Mouse (Mus musculus) limb, embryonic 11.5 days (tissue): ENCODE results near the gene Dbil5. TPM values are rescaled to one million over a fixed set of nuclear protein-coding genes. Genes with fewer than 3 reads are reported as not detected.

ENCODE experiments used
- ATAC-seq: fragments of 200-750 bp; cut with Nextera tagmentation; 2 replicates; pipeline ENCODE4 v1.8.0; 2017; ENCODE audit warnings: low read depth; ENCODE audit not compliant: insufficient number of reproducible peaks, low FRiP score, low TSS enrichment
- DNase-seq: peaks from one replicate; pipeline ENCODE4 v3.0.0-alpha.2; 2015; ENCODE audit warnings: low spot score
- H3K27ac ChIP-seq: fragments of 300-500 bp; sonication (generic); replicated peaks from 2 replicates; pipeline ENCODE4 v1.5.1; 2014; ENCODE audit warnings: low read depth, mild to moderate bottlenecking, low read length
- H3K27me3 ChIP-seq: fragments of 300-500 bp; sonication (generic); 2 replicates; pipeline ENCODE4 v1.6.1; 2014; ENCODE audit warnings: mild to moderate bottlenecking, low read length, mixed read lengths; ENCODE audit not compliant: control insufficient read depth, insufficient read depth
- H3K36me3 ChIP-seq: fragments of 300-500 bp; sonication (generic); 2 replicates; pipeline ENCODE4 v1.6.1; 2014; ENCODE audit warnings: mild to moderate bottlenecking, low read length, moderate library complexity, mixed read lengths; ENCODE audit not compliant: control insufficient read depth, insufficient read depth
- H3K4me1 ChIP-seq: fragments of 300-500 bp; sonication (generic); 2 replicates; pipeline ENCODE4 v1.6.1; 2014; ENCODE audit warnings: low read length, mixed read lengths; ENCODE audit not compliant: control insufficient read depth, insufficient read depth
- H3K4me2 ChIP-seq: fragments of 300-500 bp; sonication (generic); 2 replicates; pipeline ENCODE4 v1.6.1; 2014; ENCODE audit warnings: low read depth, mild to moderate bottlenecking, moderate library complexity; ENCODE audit not compliant: severe bottlenecking
- H3K4me3 ChIP-seq: fragments of 300-500 bp; sonication (generic); 2 replicates; pipeline ENCODE4 v1.5.1; 2014; ENCODE audit warnings: low read depth, low read length
- H3K9ac ChIP-seq: fragments of 300-500 bp; sonication (generic); 2 replicates; pipeline ENCODE4 v1.6.1; 2014; ENCODE audit warnings: mild to moderate bottlenecking, low read length
- H3K9me3 ChIP-seq: fragments of 300-500 bp; sonication (generic); 2 replicates; pipeline ENCODE4 v1.6.1; 2016; ENCODE audit warnings: low read length; ENCODE audit not compliant: control insufficient read depth
- WGBS: fragments of 180-500 bp; shearing (Covaris S2); extraction: QIAGEN DNeasy Blood & Tissue Kit; methylation state at CpG from one replicate; pipeline ENCODE4 v1.1.7; 2014; 5-methylcytosine and 5-hydroxymethylcytosine counted together
- polyA plus RNA-seq: library from polyadenylated mRNA; unstranded; fragments of >200 nt; fragmentation: Nextera tagmentation; extraction: Ambion mirVana; gene quantifications from 2 replicates; pipeline ENCODE4 v1.2.1, GENCODE M21; 2014

Dbil5 gene
- polyA plus RNA-seq, 1 experiment from 2014 or later, result not detected

GRCm38 (mm10) chr11:76243811-76244546 lies 26.6 kb downstream of the Dbil5 start:
- peak overlapping the region; percentile 90 for H3K4me2 ChIP-seq
- WGBS, result 1% methylated on average over 34 of the region's 34 CpGs
- no peaks in the 10 kb centered on the region for H3K27me3 ChIP-seq
- no peak overlapping the region for H3K27ac ChIP-seq
- H3K4me3 ChIP-seq, result peak overlapping the region; percentile 89
- DNase-seq (no peak), ATAC-seq (no peak; the same call in 1 of the 2 replicates)
- H3K36me3 ChIP-seq, result peaks cover 5% of the 10 kb centered on the region; the same call in 1 of the 2 replicates
- no peaks in the 10 kb centered on the region for H3K9me3 ChIP-seq
- H3K9ac ChIP-seq, result peak overlapping the region; percentile 83
- H3K4me1 ChIP-seq, result no peaks in the 10 kb centered on the region

DNA sequence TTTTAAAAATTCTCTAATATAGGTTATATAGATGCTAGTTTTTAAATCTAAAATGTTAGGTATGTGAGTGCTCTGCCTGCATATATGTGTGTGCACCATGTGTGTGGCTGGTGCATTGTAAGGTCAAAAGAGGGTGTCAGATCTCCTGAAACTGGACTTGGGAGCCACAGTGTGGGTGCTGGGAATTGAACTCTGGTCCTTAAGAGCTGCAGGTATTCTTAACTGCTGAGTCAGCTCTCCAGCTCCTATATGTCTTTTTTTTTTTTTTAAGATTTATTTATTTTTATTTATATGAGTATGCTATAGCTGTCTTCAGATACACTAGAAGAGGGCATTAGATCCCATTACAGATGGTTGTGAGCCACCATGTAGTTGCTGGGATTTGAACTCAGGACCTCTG lies 29.0 kb downstream of the Dbil5 start:
- no peak overlapping the region for H3K27ac ChIP-seq
- no peak overlapping the region for H3K4me2 ChIP-seq
- H3K9ac ChIP-seq, result no peak overlapping the region
- no peaks in the 10 kb centered on the region for H3K4me1 ChIP-seq
- H3K4me3 ChIP-seq, result no peak overlapping the region
- H3K9me3 ChIP-seq, result no peaks in the 10 kb centered on the region
- no peak for ATAC-seq
- no peaks in the 10 kb centered on the region for H3K27me3 ChIP-seq
- DNase-seq, result no peak
- H3K36me3 ChIP-seq, result peaks cover 13% of the 10 kb centered on the region; the same call in 1 of the 2 replicates

DNA sequence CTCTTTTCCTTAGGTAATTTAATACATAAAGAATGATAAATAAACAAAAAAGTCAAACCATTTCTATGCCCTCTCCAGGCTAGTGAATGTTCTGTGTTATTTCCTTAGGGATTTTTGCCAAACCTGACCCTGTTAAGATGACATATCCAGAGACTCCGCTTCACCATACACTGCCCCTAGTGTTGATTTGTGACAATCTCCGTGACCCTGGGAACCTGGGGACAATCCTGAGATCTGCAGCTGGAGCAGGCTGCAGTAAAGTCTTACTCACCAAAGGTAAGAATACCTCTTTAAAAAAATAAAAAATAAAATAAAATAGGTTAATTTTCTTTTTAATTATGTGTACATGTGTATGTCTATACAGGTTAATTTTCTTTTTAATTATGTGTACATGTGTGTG lies 29.8 kb downstream of the Dbil5 start:
- DNase-seq (no peak), ATAC-seq (no peak)
- Histone ChIP-seq H3K4me2 (no peak overlapping the region), H3K9ac (no peak overlapping the region), H3K27ac (no peak overlapping the region), H3K4me3 (no peak overlapping the region), H3K36me3 (peaks cover 13% of the 10 kb centered on the region; the same call in 1 of the 2 replicates), H3K4me1 (no peaks in the 10 kb centered on the region), H3K27me3 (no peaks in the 10 kb centered on the region), H3K9me3 (no peaks in the 10 kb centered on the region)
- 64% methylated on average over 2 of the region's 2 CpGs for WGBS

DNA sequence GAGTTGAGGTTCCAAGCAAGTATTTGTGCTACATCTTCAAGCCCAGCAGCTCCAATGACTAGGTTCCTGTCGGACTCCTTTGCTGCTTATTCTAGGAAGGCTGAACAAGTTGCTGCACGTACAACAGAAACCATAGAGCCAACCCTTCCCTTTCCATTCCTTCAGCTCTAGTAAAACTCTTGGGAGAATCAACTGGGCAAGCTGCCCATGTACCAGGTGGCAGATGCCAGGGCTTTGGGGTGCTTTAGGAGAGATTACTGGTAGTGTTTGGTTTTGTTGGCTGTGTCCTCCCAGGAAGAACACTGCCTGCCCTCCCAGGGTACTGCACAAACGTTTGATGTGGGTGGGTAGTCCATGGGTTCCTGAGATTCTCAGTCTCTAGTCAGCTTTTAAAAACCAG lies 34.6 kb downstream of the Dbil5 start:
- H3K36me3 ChIP-seq, result peaks cover 13% of the 10 kb centered on the region; the same call in 1 of the 2 replicates
- peaks cover 24% of the 10 kb centered on the region for H3K4me1 ChIP-seq
- H3K9me3 ChIP-seq, result no peaks in the 10 kb centered on the region
- H3K9ac ChIP-seq, result no peak overlapping the region
- no peak overlapping the region for H3K27ac ChIP-seq
- DNase-seq, result no peak
- ATAC-seq, result no peak
- no peak overlapping the region for H3K4me3 ChIP-seq
- no peaks in the 10 kb centered on the region for H3K27me3 ChIP-seq
- no peak overlapping the region for H3K4me2 ChIP-seq
- 61% methylated on average over 3 of the region's 3 CpGs for WGBS

DNA sequence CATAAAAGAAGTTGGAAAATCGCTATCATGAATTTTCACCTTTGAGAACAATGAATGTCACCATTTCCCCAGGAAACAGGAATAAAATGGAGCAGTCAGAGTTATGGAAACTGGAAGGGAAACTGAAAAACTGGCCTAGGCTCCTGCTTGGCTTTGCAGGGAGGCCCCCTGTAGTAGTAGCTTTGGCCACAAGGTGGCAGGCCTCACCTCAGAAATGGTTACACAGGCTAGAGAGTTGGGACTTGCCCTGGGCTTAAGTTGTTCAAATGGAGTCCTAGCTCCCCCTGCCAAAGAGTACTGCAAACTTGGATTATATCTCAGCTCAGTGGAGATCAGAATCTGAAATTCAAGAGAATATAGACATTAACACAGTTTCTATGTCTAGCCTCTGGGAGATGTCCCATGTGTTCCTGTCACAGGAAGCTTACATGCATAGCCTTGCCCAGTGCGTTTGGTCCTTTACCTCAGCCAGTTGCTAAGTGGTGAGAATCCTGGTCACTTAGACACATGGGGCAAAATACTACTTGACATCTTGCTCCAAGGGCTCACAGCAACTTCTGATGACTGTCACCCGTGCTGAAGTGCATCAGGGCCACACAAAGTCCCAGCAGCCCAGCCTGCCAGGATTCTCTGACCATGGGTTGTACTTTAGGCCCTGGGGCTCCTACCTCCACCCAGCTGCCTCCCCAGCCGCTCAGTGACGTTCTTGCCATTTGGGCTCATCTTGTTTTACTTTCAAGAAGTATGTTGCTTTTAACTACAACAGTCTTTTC lies 35.9 kb downstream of the Dbil5 start:
- H3K4me1 ChIP-seq, result peaks cover 29% of the 10 kb centered on the region
- DNase-seq, result peak; percentile 95
- 49% methylated on average over 5 of the region's 5 CpGs for WGBS
- peaks cover 16% of the 10 kb centered on the region; the same call in 1 of the 2 replicates for H3K36me3 ChIP-seq
- H3K4me3 ChIP-seq, result no peak overlapping the region
- H3K9me3 ChIP-seq, result no peaks in the 10 kb centered on the region
- H3K4me2 ChIP-seq, result no peak overlapping the region
- H3K27ac ChIP-seq, result no peak overlapping the region
- no peak overlapping the region for H3K9ac ChIP-seq
- no peaks in the 10 kb centered on the region for H3K27me3 ChIP-seq
- ATAC-seq, result no peak; the same call in 1 of the 2 replicates

GRCm38 (mm10) chr11:76253918-76254264 lies 36.5 kb downstream of the Dbil5 start:
- H3K4me1 ChIP-seq, result peaks cover 29% of the 10 kb centered on the region
- H3K36me3 ChIP-seq, result peaks cover 13% of the 10 kb centered on the region; the same call in 1 of the 2 replicates
- no peak overlapping the region; the same call in 1 of the 2 replicates for H3K9ac ChIP-seq
- no peak overlapping the region for H3K4me2 ChIP-seq
- H3K4me3 ChIP-seq, result no peak overlapping the region
- no peaks in the 10 kb centered on the region for H3K27me3 ChIP-seq
- DNase-seq, result no peak
- no peaks in the 10 kb centered on the region for H3K9me3 ChIP-seq
- WGBS, result 87% methylated on average over 4 of the region's 4 CpGs
- ATAC-seq, result no peak; the same call in 1 of the 2 replicates
- H3K27ac ChIP-seq, result no peak overlapping the region

GRCm38 (mm10) chr11:76255431-76256001 lies 38.1 kb downstream of the Dbil5 start:
- Histone ChIP-seq H3K27ac (peak overlapping the region; percentile 75), H3K36me3 (peaks cover 9% of the 10 kb centered on the region; the same call in 1 of the 2 replicates), H3K4me1 (peaks cover 29% of the 10 kb centered on the region), H3K27me3 (no peaks in the 10 kb centered on the region), H3K9ac (peak overlapping the region; percentile 19; the same call in 1 of the 2 replicates), H3K4me2 (no peak overlapping the region), H3K4me3 (no peak overlapping the region), H3K9me3 (no peaks in the 10 kb centered on the region)
- peak; percentile 11; the same call in 1 of the 2 replicates for ATAC-seq
- DNase-seq, result no peak
- 35% methylated on average over 4 of the region's 4 CpGs for WGBS

GRCm38 (mm10) chr11:76256129-76256528 lies 38.7 kb downstream of the Dbil5 start:
- WGBS, result under 1% methylated on average over 5 of the region's 5 CpGs
- H3K27ac ChIP-seq, result peak overlapping the region; percentile 75
- ATAC-seq, result peak; percentile 65; the same call in 1 of the 2 replicates
- DNase-seq, result peak; percentile 78
- H3K9ac ChIP-seq, result no peak overlapping the region
- peaks cover 5% of the 10 kb centered on the region; the same call in 1 of the 2 replicates for H3K36me3 ChIP-seq
- H3K9me3 ChIP-seq, result no peaks in the 10 kb centered on the region
- H3K4me3 ChIP-seq, result no peak overlapping the region
- H3K27me3 ChIP-seq, result no peaks in the 10 kb centered on the region
- peaks cover 29% of the 10 kb centered on the region for H3K4me1 ChIP-seq
- no peak overlapping the region for H3K4me2 ChIP-seq
